Mouse (Mus musculus) brain, embryonic 14.5 days (tissue): ENCODE measurements around the gene Mtnr1a. TPM values are rescaled to one million over a fixed set of nuclear protein-coding genes. Genes with fewer than 3 reads are reported as not detected.

Experiments
- DNase-seq: peaks from one replicate; pipeline ENCODE4 v3.0.0-alpha.2; 2011; ENCODE audit warnings: low read depth
- CTCF ChIP-seq: fragments of 200-500 bp; IDR thresholded peaks from 2 replicates; pipeline ENCODE4 v1.5.1; 2012; ENCODE audit warnings: inconsistent platforms, mild to moderate bottlenecking, moderate library complexity, borderline replicate concordance; ENCODE audit not compliant: insufficient read depth, insufficient read length; ENCODE audit errors: extremely low read depth
- POLR2A ChIP-seq: fragments of 200-500 bp; IDR thresholded peaks from 2 replicates; pipeline ENCODE4 v1.6.1; 2012; ENCODE audit warnings: mild to moderate bottlenecking, inconsistent platforms, borderline replicate concordance; ENCODE audit not compliant: poor library complexity, insufficient read depth, insufficient read length, severe bottlenecking; ENCODE audit errors: extremely low read depth
- polyA plus RNA-seq: library from polyadenylated mRNA; depleted of rRNA; stranded (reverse); fragments of >200 nt; gene quantifications from 2 replicates; pipeline ENCODE4 v1.2.3, GENCODE M21; 2012; rRNA removed

The Mtnr1a gene
- 0.34 and 0.41 TPM in 2 replicates for polyA plus RNA-seq

GRCm38 (mm10) chr8:45068759-45069386, at the start of gene Mtnr1a:
Gene Mtnr1a, plus strand, starts transcription at chr8:45069137.
- DNase-seq: peak; percentile 91
- peak; percentile 98 for TF ChIP-seq CTCF
- TF ChIP-seq POLR2A: no peak

GRCm38 (mm10) chr8:45019241-45019640, 49.7 kb upstream of the Mtnr1a start:
- no peak for DNase-seq
- TF ChIP-seq POLR2A (no peak), CTCF (no peak)

GRCm38 (mm10) chr8:45021171-45021570, 47.8 kb upstream of the Mtnr1a start:
- TF ChIP-seq CTCF (no peak), POLR2A (no peak)
- DNase-seq: no peak

- TF ChIP-seq POLR2A (no peak), CTCF (no peak)
- peak; percentile 63 for DNase-seq
These were observed 46.8 kb upstream of the Mtnr1a start for GRCm38 (mm10) chr8:45021911-45022665.

- DNase-seq: no peak
- TF ChIP-seq CTCF: no peak
- TF ChIP-seq POLR2A: no peak
These were observed 40.8 kb upstream of the Mtnr1a start for GRCm38 (mm10) chr8:45028081-45028497.

- TF ChIP-seq CTCF (no peak), POLR2A (no peak)
- no peak for DNase-seq
These were observed 30.6 kb upstream of the Mtnr1a start for GRCm38 (mm10) chr8:45038350-45038749.

- no peak for DNase-seq
- no peak for TF ChIP-seq CTCF
- TF ChIP-seq POLR2A: no peak
These were observed 24.8 kb upstream of the Mtnr1a start for GRCm38 (mm10) chr8:45044160-45044559.

- DNase-seq: no peak
These were observed 18.5 kb upstream of the Mtnr1a start for GRCm38 (mm10) chr8:45050451-45050850.

GRCm38 (mm10) chr8:45051236-45051635, 17.7 kb upstream of the Mtnr1a start:
- TF ChIP-seq POLR2A (no peak), CTCF (no peak)
- DNase-seq: no peak

More at GRCm38 (mm10) chr8:45050451-45050850, 18.5 kb upstream of the Mtnr1a start:
- TF ChIP-seq CTCF (no peak), POLR2A (no peak)

- TF ChIP-seq POLR2A (no peak), CTCF (peak; percentile 46; the same call in 1 of the 2 replicates)
- DNase-seq: peak; percentile 32
These were observed 16.7 kb upstream of the Mtnr1a start for GRCm38 (mm10) chr8:45052205-45052604.

- no peak for DNase-seq
- TF ChIP-seq POLR2A (no peak), CTCF (no peak)
These were observed 16.3 kb upstream of the Mtnr1a start for GRCm38 (mm10) chr8:45052618-45053017.

- TF ChIP-seq POLR2A (no peak), CTCF (no peak; the same call in 1 of the 2 replicates)
- no peak for DNase-seq
These were observed 13.4 kb upstream of the Mtnr1a start for GRCm38 (mm10) chr8:45055500-45055899.

- DNase-seq: no peak
- no peak for TF ChIP-seq POLR2A
- TF ChIP-seq CTCF: peak; percentile 39; the same call in 1 of the 2 replicates
These were observed 12.1 kb upstream of the Mtnr1a start for GRCm38 (mm10) chr8:45056810-45057209.
